Mouse (Mus musculus): ENCODE measurements around the gene Thbs4.

The Thbs4 gene

GRCm38 (mm10) chr13:92759096-92759495 lies 35.5 kb downstream of the Thbs4 start:
- DNase-seq = no peak

GRCm38 (mm10) chr13:92757972-92758585 lies 36.5 kb downstream of the Thbs4 start:
- DNase-seq = no peak

GRCm38 (mm10) chr13:92755036-92755435 lies 39.6 kb downstream of the Thbs4 start:
- DNase-seq = no peak

GRCm38 (mm10) chr13:92753676-92754075 lies 40.9 kb downstream of the Thbs4 start:
- DNase-seq = no peak

GRCm38 (mm10) chr13:92751726-92752565 lies 42.7 kb downstream of the Thbs4 start:
- no peak for DNase-seq

GRCm38 (mm10) chr13:92750976-92751518 lies 43.6 kb downstream of the Thbs4 start:
- DNase-seq = peak; percentile 56 to 57

GRCm38 (mm10) chr13:92743337-92743736 lies 51.3 kb downstream of the Thbs4 start:
- no peak for DNase-seq

- no peak for DNase-seq
Measured at GRCm38 (mm10) chr13:92742886-92743285, 51.7 kb downstream of the Thbs4 start.

- no peak for DNase-seq
Measured at GRCm38 (mm10) chr13:92740671-92741270, 53.8 kb downstream of the Thbs4 start.

GRCm38 (mm10) chr13:92739858-92740257 lies 54.8 kb downstream of the Thbs4 start:
- no peak for DNase-seq

- DNase-seq = peak; percentile 33 to 69
Measured at GRCm38 (mm10) chr13:92738821-92739220, 55.8 kb downstream of the Thbs4 start.

GRCm38 (mm10) chr13:92736516-92737300 lies 57.9 kb downstream of the Thbs4 start:
- peak; percentile 42 to 70 for DNase-seq

GRCm38 (mm10) chr13:92735693-92736092 lies 58.9 kb downstream of the Thbs4 start:
- no peak for DNase-seq

GRCm38 (mm10) chr13:92733741-92734140 lies 60.9 kb downstream of the Thbs4 start:
- DNase-seq = no peak

- DNase-seq = peak; percentile 83 to 84
Measured at GRCm38 (mm10) chr13:92733252-92733651, 61.4 kb downstream of the Thbs4 start.

GRCm38 (mm10) chr13:92732836-92733235 lies 61.8 kb downstream of the Thbs4 start:
- no peak for DNase-seq

- DNase-seq = no peak
Measured at GRCm38 (mm10) chr13:92731811-92732210, 62.8 kb downstream of the Thbs4 start.

- no peak for DNase-seq
Measured at GRCm38 (mm10) chr13:92729811-92730210, 64.8 kb downstream of the Thbs4 start.

GRCm38 (mm10) chr13:92722389-92722788 lies 72.2 kb downstream of the Thbs4 start:
- no peak for DNase-seq

GRCm38 (mm10) chr13:92721006-92721405 lies 73.6 kb downstream of the Thbs4 start:
- DNase-seq = no peak

- DNase-seq = no peak
Measured at GRCm38 (mm10) chr13:92717851-92718665, 76.6 kb downstream of the Thbs4 start.

- DNase-seq = no peak
Measured at GRCm38 (mm10) chr13:92712619-92713018, 82.0 kb downstream of the Thbs4 start.
